Mouse (Mus musculus): ENCODE data around the gene Lrmp. TPM values are rescaled to one million over a fixed set of nuclear protein-coding genes. Genes with fewer than 3 reads are reported as not detected.

Gene Lrmp
- 1.8 and 2.0 TPM in 2 replicates for polyA plus RNA-seq (2014; fragmentation: Nextera tagmentation; extraction: Ambion mirVana)

- 67% methylated on average over 6 of the region's 6 CpGs for WGBS
- Histone ChIP-seq H3K4me2 (ENCODE audit: low read depth, low read length) (no peak within 1 kb of the TSS), H3K9ac (replicated peaks; ENCODE audit: low read length) (peak within 1 kb of the TSS; percentile 15; the same call in 1 of the 2 replicates)
These were observed at the start of gene Lrmp for GRCm38 (mm10) chr6:145115476-145116097. TSS of gene Lrmp (plus strand) at chr6:145115653.

GRCm38 (mm10) chr6:145066416-145066815 is 49.0 kb upstream of the Lrmp start:
- ATAC-seq (replicated peaks; ENCODE audit: insufficient number of reproducible peaks, low FRiP score, low TSS enrichment, low read depth): no peak
- Histone ChIP-seq H3K9ac (replicated peaks; ENCODE audit: low read length) (no peak overlapping the region), H3K27ac (replicated peaks; ENCODE audit: low read depth, low read length) (no peak overlapping the region), H3K4me1 (ENCODE audit: control insufficient read depth, insufficient read depth, low read length) (no peaks in the 10 kb centered on the region), H3K4me2 (ENCODE audit: low read depth, low read length) (no peak overlapping the region), H3K27me3 (ENCODE audit: control insufficient read depth, insufficient read depth, low read length) (no peaks in the 10 kb centered on the region), H3K9me3 (replicated peaks; ENCODE audit: control insufficient read depth, low read length) (no peaks in the 10 kb centered on the region), H3K4me3 (ENCODE audit: low read depth, low read length) (no peak overlapping the region), H3K36me3 (replicated peaks; ENCODE audit: control insufficient read depth, insufficient read depth, low read depth, low read length) (no peaks in the 10 kb centered on the region)
- WGBS: 61% methylated on average over 6 of the region's 6 CpGs
- no peak for DNase-seq (ENCODE audit: low spot score)

More at GRCm38 (mm10) chr6:145115476-145116097, at the start of gene Lrmp:
- no peaks in the 10 kb centered on the region for H3K36me3 ChIP-seq (replicated peaks; ENCODE audit: control insufficient read depth, insufficient read depth, low read depth, low read length)
- ATAC-seq (replicated peaks; ENCODE audit: insufficient number of reproducible peaks, low FRiP score, low TSS enrichment, low read depth) (peak; percentile 30; the same call in 1 of the 2 replicates), DNase-seq (ENCODE audit: low spot score) (no peak)
- no peaks in the 10 kb centered on the region for H3K27me3 ChIP-seq (ENCODE audit: control insufficient read depth, insufficient read depth, low read length)
- no peaks in the 10 kb centered on the region for H3K9me3 ChIP-seq (replicated peaks; ENCODE audit: control insufficient read depth, low read length)
- H3K4me1 ChIP-seq (ENCODE audit: control insufficient read depth, insufficient read depth, low read length): no peaks in the 10 kb centered on the region
- H3K27ac ChIP-seq (replicated peaks; ENCODE audit: low read depth, low read length): no peak within 1 kb of the TSS
- no peak within 1 kb of the TSS for H3K4me3 ChIP-seq (ENCODE audit: low read depth, low read length)

- no peaks in the 10 kb centered on the region for H3K4me1 ChIP-seq (ENCODE audit: control insufficient read depth, insufficient read depth, low read length)
- WGBS: 66% methylated on average over 8 of the region's 8 CpGs
- H3K27ac ChIP-seq (replicated peaks; ENCODE audit: low read depth, low read length): no peak overlapping the region
- no peaks in the 10 kb centered on the region for H3K27me3 ChIP-seq (ENCODE audit: control insufficient read depth, insufficient read depth, low read length)
- no peak for DNase-seq (ENCODE audit: low spot score)
- no peaks in the 10 kb centered on the region for H3K9me3 ChIP-seq (replicated peaks; ENCODE audit: control insufficient read depth, low read length)
- H3K36me3 ChIP-seq (replicated peaks; ENCODE audit: control insufficient read depth, insufficient read depth, low read depth, low read length): no peaks in the 10 kb centered on the region
- no peak overlapping the region for H3K4me3 ChIP-seq (ENCODE audit: low read depth, low read length)
- no peak overlapping the region for H3K9ac ChIP-seq (replicated peaks; ENCODE audit: low read length)
- H3K4me2 ChIP-seq (ENCODE audit: low read depth, low read length): no peak overlapping the region
- ATAC-seq (replicated peaks; ENCODE audit: insufficient number of reproducible peaks, low FRiP score, low TSS enrichment, low read depth): no peak
These were observed 47.8 kb upstream of the Lrmp start for GRCm38 (mm10) chr6:145067679-145068078.

- no peak overlapping the region for H3K4me2 ChIP-seq (ENCODE audit: low read depth, low read length)
- WGBS: 97% methylated on average over 7 of the region's 7 CpGs
- H3K27ac ChIP-seq (replicated peaks; ENCODE audit: low read depth, low read length): no peak overlapping the region
- H3K36me3 ChIP-seq (replicated peaks; ENCODE audit: control insufficient read depth, insufficient read depth, low read depth, low read length): no peaks in the 10 kb centered on the region
- H3K4me1 ChIP-seq (ENCODE audit: control insufficient read depth, insufficient read depth, low read length): no peaks in the 10 kb centered on the region; the same call in 1 of the 2 replicates
- H3K9ac ChIP-seq (replicated peaks; ENCODE audit: low read length): no peak overlapping the region
- no peaks in the 10 kb centered on the region for H3K27me3 ChIP-seq (ENCODE audit: control insufficient read depth, insufficient read depth, low read length)
- ATAC-seq (replicated peaks; ENCODE audit: insufficient number of reproducible peaks, low FRiP score, low TSS enrichment, low read depth) (no peak), DNase-seq (ENCODE audit: low spot score) (no peak)
- H3K9me3 ChIP-seq (replicated peaks; ENCODE audit: control insufficient read depth, low read length): no peaks in the 10 kb centered on the region
- no peak overlapping the region for H3K4me3 ChIP-seq (ENCODE audit: low read depth, low read length)
These were observed 46.1 kb upstream of the Lrmp start for GRCm38 (mm10) chr6:145069397-145069796.

GRCm38 (mm10) chr6:145069921-145070320 is 45.5 kb upstream of the Lrmp start:
- Histone ChIP-seq H3K4me1 (ENCODE audit: control insufficient read depth, insufficient read depth, low read length) (no peaks in the 10 kb centered on the region; the same call in 1 of the 2 replicates), H3K9ac (replicated peaks; ENCODE audit: low read length) (no peak overlapping the region), H3K4me2 (ENCODE audit: low read depth, low read length) (no peak overlapping the region), H3K27ac (replicated peaks; ENCODE audit: low read depth, low read length) (no peak overlapping the region), H3K27me3 (ENCODE audit: control insufficient read depth, insufficient read depth, low read length) (no peaks in the 10 kb centered on the region), H3K9me3 (replicated peaks; ENCODE audit: control insufficient read depth, low read length) (no peaks in the 10 kb centered on the region), H3K4me3 (ENCODE audit: low read depth, low read length) (no peak overlapping the region), H3K36me3 (replicated peaks; ENCODE audit: control insufficient read depth, insufficient read depth, low read depth, low read length) (no peaks in the 10 kb centered on the region)
- ATAC-seq (replicated peaks; ENCODE audit: insufficient number of reproducible peaks, low FRiP score, low TSS enrichment, low read depth) (no peak), DNase-seq (ENCODE audit: low spot score) (no peak)
- 80% methylated on average over 2 of the region's 2 CpGs for WGBS

- Histone ChIP-seq H3K4me3 (ENCODE audit: low read depth, low read length) (no peak overlapping the region), H3K27ac (replicated peaks; ENCODE audit: low read depth, low read length) (no peak overlapping the region), H3K4me1 (ENCODE audit: control insufficient read depth, insufficient read depth, low read length) (no peaks in the 10 kb centered on the region; the same call in 1 of the 2 replicates), H3K9ac (replicated peaks; ENCODE audit: low read length) (no peak overlapping the region), H3K9me3 (replicated peaks; ENCODE audit: control insufficient read depth, low read length) (no peaks in the 10 kb centered on the region), H3K4me2 (ENCODE audit: low read depth, low read length) (no peak overlapping the region), H3K27me3 (ENCODE audit: control insufficient read depth, insufficient read depth, low read length) (no peaks in the 10 kb centered on the region), H3K36me3 (replicated peaks; ENCODE audit: control insufficient read depth, insufficient read depth, low read depth, low read length) (no peaks in the 10 kb centered on the region)
- DNase-seq (ENCODE audit: low spot score) (peak; percentile 41), ATAC-seq (replicated peaks; ENCODE audit: insufficient number of reproducible peaks, low FRiP score, low TSS enrichment, low read depth) (no peak)
These were observed 41.0 kb upstream of the Lrmp start for GRCm38 (mm10) chr6:145074461-145074860.

GRCm38 (mm10) chr6:145075088-145075547 is 40.3 kb upstream of the Lrmp start:
- H3K4me1 ChIP-seq (ENCODE audit: control insufficient read depth, insufficient read depth, low read length): no peaks in the 10 kb centered on the region; the same call in 1 of the 2 replicates
- ATAC-seq (replicated peaks; ENCODE audit: insufficient number of reproducible peaks, low FRiP score, low TSS enrichment, low read depth) (0 out of 2 replicates have a peak, but pooled peaks have one; percentile 15), DNase-seq (ENCODE audit: low spot score) (peak; percentile 60)
- no peaks in the 10 kb centered on the region for H3K9me3 ChIP-seq (replicated peaks; ENCODE audit: control insufficient read depth, low read length)
- WGBS: under 1% methylated on average over 20 of the region's 20 CpGs
- no peaks in the 10 kb centered on the region for H3K27me3 ChIP-seq (ENCODE audit: control insufficient read depth, insufficient read depth, low read length)
- H3K4me2 ChIP-seq (ENCODE audit: low read depth, low read length): peak overlapping the region; percentile 94
- H3K36me3 ChIP-seq (replicated peaks; ENCODE audit: control insufficient read depth, insufficient read depth, low read depth, low read length): no peaks in the 10 kb centered on the region
- H3K9ac ChIP-seq (replicated peaks; ENCODE audit: low read length): peak overlapping the region; percentile 76
- no peak overlapping the region for H3K27ac ChIP-seq (replicated peaks; ENCODE audit: low read depth, low read length)
- peak overlapping the region; percentile 54 for H3K4me3 ChIP-seq (ENCODE audit: low read depth, low read length)

- Histone ChIP-seq H3K9ac (replicated peaks; ENCODE audit: low read length) (peak within 1 kb of the TSS; percentile 76), H3K4me1 (ENCODE audit: control insufficient read depth, insufficient read depth, low read length) (no peaks in the 10 kb centered on the region; the same call in 1 of the 2 replicates), H3K36me3 (replicated peaks; ENCODE audit: control insufficient read depth, insufficient read depth, low read depth, low read length) (no peaks in the 10 kb centered on the region), H3K27ac (replicated peaks; ENCODE audit: low read depth, low read length) (no peak within 1 kb of the TSS), H3K4me3 (ENCODE audit: low read depth, low read length) (peak within 1 kb of the TSS; percentile 54), H3K27me3 (ENCODE audit: control insufficient read depth, insufficient read depth, low read length) (no peaks in the 10 kb centered on the region), H3K4me2 (ENCODE audit: low read depth, low read length) (peak within 1 kb of the TSS; percentile 94), H3K9me3 (replicated peaks; ENCODE audit: control insufficient read depth, low read length) (no peaks in the 10 kb centered on the region)
- under 1% methylated on average over 39 of the region's 39 CpGs for WGBS
- DNase-seq (ENCODE audit: low spot score): peak; percentile 75
- peak; percentile 54 for ATAC-seq (replicated peaks; ENCODE audit: insufficient number of reproducible peaks, low FRiP score, low TSS enrichment, low read depth)
These were observed 39.8 kb upstream of the Lrmp start, which contains the start of gene Bcat1 for GRCm38 (mm10) chr6:145075548-145076224. TSS of gene Bcat1 (minus strand) at chr6:145076184.
